Mouse (Mus musculus) gastrocnemius, adult 18-20 months (tissue): ENCODE measurements around the gene Fam124b. TPM values are rescaled to one million over a fixed set of nuclear protein-coding genes. Genes with fewer than 3 reads are reported as not detected.

Experiments used
- DNase-seq: peaks from one replicate; pipeline ENCODE4 v3.0.0; 2021; ENCODE audit warnings: low spot score
- long read RNA-seq, 2 experiments: library from polyadenylated mRNA; stranded (forward); transcript quantifications; one replicate each; pipeline ENCODE4 v2.0.0; 2021
- total RNA-seq, 2 experiments: library from RNA; stranded (reverse); gene quantifications; 2 replicates each; pipeline ENCODE4 v1.2.3; 2021

Gene Fam124b
- 1 to 10 TPM in 1 of 2 experiments, under 1 TPM in 1; 0.84 to 1.1 TPM for total RNA-seq
- long read RNA-seq, experiment 1 = 0 reads
- long read RNA-seq, experiment 2 = 0 reads

DNA sequence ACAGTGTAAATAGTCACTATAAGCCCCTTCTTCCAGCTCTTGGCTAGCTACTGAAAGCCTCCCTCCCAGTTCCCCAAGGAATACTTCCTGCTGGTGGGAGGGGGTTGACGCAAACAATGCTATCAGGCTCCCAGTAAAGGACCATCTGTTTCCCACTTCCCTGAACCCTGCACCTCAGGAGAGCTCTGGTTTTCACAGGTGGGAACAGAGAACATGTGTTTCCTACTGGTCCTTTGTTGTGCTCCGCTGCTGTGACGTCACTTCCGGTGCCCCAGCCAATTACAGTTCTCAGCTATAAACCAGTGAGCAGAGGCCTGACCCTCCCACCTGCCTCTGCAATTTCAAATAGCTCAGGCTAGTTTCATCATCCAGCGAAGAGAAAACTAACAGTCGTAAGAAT lies at the start of gene Fam124b:
Fam124b (minus strand) TSS at position 206 of the 400 bp plus-strand sequence.
- peak; percentile 26 for DNase-seq

GRCm38 (mm10) chr1:80260443-80260842 lies 42.2 kb upstream of the Fam124b start:
- DNase-seq = no peak

DNA sequence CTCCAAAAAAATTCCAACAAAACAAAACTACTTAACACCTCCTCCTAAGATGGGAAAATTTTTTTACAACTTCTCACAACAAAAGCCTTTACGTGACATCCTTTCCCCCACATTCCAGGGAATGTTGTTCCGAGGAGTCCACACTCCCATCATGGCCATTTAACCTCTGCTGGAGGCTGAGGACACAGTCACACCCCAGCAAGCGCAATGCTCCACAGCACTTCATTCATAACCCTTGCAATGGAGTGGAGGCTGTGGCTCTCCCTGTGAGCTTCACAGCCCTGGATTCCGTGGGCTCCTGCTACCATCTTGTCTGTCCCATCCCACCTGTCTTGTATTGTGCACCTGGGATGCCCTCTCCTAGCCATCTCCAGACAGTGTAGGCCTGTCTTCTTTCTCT lies 40.4 kb upstream of the Fam124b start:
- no peak for DNase-seq

DNA sequence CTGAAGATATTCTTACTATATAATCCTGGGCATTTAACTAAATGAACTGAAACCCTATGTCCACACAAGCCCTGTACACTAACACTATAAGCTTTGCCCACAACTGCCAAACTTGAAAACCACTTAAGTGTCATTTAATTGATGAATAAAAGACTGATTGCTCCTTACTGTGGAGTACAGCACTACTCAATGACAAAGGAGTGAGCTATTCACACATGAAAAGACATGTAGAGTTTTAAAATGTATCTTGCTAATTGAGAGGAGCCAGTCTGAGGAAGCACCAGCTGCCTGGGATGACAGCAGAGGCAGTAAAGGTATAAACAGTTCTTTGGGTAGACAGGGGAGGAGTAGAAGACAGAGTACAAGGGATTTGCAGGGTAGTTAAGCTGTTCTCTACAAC lies 35.0 kb upstream of the Fam124b start:
- no peak for DNase-seq

DNA sequence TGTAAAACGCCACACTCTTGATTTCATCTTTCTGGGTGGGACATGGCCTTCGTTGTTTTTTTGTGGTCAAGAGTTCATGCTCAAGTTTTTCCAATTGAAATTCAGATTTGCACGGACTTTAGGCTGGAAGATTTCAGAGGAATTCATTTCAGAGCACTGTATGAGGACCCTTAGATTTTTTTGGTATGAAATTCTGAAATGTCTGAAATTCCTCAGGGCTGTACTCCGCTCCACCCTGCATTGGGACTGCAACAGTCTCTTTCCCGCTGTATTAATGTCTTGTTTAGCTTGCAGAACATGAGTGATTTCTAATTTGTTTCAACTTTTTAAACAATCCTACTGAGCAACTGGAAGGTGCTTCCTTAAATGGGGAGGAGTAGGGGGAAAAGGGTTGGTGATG lies 32.0 kb upstream of the Fam124b start:
- no peak for DNase-seq

DNA sequence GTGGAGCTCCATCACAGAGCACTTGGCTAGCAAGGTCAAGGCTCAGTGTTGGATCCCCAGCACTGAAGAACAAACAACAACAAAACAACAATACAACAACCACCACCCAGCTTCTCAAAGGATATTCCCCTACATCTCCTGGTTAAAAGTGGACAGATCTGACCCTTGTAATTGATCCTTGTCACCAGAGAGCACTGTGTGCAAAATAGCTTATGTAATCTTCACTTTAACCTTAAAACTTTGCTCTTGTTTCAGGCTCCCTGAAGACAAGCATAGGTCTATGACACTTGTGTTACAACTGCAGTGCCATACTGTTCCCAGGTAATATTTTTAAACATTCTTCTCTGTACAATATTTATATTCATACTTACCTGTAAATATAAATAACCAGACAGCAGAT lies 28.9 kb upstream of the Fam124b start:
- DNase-seq = no peak

DNA sequence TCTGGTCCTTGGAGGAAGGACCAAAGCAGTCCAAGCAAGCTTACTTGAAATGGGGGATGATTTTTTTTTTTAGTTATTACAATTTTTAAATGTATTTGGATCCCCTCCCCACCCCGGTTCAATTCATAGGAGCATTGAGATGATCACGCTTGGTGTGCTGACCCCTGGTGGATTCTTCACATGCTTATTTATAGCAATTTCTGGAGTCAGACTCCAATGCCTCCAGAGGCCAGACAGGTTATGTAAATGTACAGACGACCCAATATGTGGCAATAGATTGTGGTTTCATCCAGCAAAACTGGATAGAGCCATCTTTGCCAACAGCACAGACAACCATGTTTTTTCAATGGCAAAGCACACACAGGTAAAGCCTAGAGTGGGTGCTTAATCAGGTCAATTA lies 25.9 kb upstream of the Fam124b start:
- peak; percentile 13 for DNase-seq

GRCm38 (mm10) chr1:80241579-80241978 lies 23.3 kb upstream of the Fam124b start:
- DNase-seq = no peak

DNA sequence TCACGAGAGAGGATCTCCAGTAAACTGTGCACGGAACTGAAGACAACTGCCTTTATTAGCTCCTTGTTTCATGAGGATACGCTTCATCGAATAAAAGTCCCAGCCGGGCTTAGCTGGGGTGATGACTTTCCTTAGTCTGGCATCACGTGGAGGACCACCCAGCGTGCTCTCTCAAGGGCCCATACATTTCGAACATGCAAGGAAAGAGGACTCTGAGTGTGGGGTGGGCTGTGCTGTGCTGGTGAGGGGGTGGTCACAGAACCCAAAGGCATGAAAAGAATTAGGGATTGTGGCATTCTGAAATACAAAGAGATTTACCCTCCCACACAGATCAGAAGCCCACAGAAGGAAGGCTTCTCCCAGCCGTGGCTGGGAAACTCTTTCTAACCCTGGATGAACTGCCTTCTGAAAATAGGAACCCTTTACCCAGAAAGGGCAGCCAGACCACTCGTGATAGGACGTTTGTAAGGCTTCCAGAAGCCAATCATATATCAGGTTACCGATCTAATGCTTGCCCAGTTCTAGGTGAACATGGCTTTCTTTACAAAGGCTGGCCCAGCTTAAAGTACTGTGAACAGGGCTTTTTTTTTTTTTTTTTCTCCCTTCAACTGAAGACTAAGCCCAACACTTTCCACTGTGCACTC lies 21.9 kb upstream of the Fam124b start:
- peak; percentile 75 for DNase-seq

DNA sequence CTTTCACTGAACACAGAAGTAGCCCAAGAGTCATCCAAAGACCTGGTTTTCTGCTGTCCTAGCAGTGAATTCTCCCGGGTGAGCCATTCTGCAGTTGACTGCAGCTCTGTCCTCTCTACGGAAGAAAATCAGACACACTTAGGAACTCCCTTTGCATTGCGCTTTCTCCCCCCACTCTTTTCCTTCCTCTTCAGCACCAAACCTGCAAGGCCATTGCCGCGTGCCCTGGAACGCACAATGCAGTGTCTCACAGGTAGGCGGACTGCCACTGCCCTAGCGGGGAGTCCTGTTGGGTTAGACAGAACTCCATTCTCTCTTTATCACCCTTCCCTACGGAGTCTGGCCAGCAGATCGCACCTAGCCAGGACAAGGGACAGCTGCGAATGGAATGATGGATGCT lies 21.2 kb upstream of the Fam124b start:
- DNase-seq = peak; percentile 9

DNA sequence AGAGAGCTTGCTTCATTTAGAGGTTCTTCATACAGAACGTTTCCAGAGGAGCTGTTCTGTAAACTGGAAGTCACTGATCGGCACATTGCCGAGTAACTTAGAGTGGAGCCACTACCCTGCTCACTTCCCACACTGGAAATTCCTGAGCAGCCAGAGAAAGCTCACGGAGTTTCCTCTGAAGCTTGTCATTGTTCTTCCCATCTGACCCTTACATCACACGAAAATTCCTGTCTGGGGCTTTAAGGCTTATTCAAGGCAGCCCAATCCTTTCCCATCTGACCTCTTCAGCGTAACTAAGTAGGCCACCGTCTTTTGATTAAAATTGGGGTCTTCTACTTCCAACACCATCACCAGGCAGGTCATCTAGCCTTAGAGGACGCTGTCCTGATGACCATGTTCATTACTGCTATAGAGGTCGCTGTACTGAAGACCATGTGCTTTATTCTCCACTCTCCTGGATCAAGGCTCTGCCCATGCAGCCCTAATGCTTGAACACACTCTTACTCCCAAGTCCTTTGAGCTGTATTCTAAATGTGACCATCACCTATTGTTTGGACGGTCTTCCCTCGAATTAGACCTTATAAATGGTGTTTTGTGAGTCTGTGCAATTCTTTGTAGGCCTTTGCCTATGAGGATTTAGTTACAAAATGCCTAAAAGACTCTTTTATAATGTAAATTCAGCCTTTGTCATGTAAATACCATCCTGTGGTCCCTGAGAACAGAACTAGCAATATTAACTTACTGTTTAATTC lies 18.9 kb upstream of the Fam124b start:
- no peak for DNase-seq

- no peak for DNase-seq
Observed at GRCm38 (mm10) chr1:80236126-80236525, 17.9 kb upstream of the Fam124b start.

- no peak for DNase-seq
Observed at GRCm38 (mm10) chr1:80230612-80231011, 12.3 kb upstream of the Fam124b start.

DNA sequence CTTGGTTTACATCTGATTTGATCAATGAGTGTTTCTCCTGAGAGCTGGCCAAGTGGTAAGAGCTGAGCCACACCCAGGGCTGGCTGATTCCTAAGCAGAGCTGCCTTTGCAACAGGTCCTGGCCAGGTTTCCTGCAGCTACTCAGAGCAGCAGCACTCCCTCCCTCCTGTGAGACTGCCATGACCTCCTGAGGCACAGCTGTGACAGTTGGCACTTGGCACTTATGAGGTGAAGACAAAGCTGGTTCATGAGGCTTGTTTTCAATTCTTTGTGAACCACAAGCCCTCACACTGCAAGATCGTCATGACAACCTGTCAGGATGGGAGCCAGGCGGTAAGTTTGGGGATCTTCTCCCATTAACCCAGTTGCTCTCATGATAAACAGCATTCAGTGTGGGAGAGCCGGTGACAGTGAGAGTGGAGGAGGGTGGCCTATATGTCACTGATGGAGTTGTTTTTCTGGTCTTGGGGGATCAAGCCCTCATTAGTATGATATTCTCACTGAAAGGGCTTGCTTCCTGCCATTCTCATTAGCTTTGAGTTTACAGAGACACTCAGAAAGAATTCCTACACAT lies 6.7 kb upstream of the Fam124b start:
- peak; percentile 47 for DNase-seq

GRCm38 (mm10) chr1:80221151-80221550 lies 2.9 kb upstream of the Fam124b start:
- peak; percentile 68 for DNase-seq

GRCm38 (mm10) chr1:80213826-80214225 lies 4.4 kb downstream of the Fam124b start:
- no peak for DNase-seq

GRCm38 (mm10) chr1:80213146-80213545 lies 5.1 kb downstream of the Fam124b start:
- no peak for DNase-seq

- no peak for DNase-seq
Observed at GRCm38 (mm10) chr1:80202314-80202713, 16.0 kb downstream of the Fam124b start.

DNA sequence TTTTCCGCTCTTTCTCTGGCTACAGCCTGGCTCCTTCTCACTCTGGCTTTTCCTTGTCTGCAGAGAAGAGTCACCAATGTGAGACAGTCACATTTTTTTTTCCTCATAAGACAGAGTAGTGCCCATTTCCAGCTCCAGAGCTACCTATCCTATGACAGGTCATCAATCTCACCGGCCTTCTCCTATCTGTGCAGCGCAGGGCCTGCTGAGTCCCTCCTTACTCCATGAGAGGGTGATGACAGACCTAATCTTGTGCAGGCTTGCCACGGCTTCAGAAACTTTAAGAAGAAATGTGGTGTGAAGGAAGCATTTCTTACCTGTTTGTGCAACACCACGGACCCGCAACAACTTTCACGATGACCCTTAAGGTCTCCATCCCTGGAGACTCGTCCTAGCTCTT lies 25.4 kb downstream of the Fam124b start:
- no peak for DNase-seq

DNA sequence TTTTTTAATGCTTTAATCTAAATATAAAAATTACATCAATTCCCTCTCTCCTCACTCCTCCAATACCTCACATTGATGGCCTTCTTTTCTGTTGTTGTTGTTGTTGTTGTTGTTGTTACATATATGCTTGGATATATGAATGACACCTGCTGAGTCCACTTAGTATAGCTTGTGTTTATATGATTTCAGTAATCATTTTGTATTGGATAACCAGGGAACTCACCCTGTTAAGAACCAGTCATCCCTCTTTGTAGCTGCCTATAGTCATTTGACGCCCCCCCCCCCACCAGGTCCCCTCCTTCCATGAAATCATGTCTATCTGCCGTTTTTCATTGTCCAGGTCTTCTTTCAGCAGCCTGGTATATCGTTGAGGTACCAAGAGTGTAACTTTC lies 36.9 kb downstream of the Fam124b start:
- DNase-seq = no peak

DNA sequence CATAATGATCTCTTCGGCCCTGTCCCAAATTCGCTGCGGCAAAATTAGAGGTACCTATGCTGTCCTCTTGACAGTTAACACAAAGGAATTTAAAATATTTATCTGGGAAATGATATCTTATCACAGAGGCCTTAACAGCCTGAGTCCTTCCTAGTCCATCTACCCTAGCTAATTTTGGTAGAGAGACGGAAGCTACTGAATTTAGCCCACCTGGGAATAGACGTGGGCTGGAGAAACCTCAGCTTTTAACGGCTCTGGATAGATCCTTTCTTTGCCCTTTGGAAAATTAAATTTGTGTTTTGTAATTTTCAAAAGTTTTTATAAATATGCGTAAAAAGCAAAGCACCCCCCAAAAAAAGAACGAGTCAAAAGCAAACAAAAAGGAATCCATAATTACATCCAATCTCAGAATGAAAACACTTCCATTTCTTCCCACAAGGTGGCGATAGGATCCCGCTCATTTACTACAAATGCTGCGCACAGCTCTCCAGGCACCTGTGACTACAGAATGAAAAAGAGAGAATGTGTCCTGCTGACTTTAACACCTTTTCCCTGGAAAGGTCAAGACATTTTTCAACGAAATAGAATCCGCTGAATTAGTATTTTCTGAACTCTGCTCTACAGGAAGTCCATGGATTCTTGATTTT lies 37.4 kb downstream of the Fam124b start:
- peak; percentile 70 for DNase-seq

DNA sequence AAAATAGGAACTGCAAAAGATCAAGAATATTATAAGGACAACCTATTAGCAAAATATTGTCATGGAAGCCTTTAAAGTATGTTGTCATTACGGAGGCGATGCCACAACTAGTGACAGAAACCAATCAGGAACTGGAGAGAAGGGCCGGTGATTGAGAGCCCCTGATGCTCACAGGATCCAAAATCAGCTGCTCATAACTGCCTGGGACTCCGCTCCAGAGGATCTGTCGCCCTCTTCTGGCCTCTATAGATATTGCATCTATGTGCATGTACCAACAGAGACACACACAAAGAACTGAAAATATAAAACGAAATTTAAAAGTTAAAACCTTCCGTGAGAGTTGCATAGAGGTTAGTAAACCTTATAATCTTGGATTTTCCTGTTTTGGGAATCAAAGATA lies 38.1 kb downstream of the Fam124b start:
- DNase-seq = no peak
